Mouse (Mus musculus): Measurements from ENCODE around the gene Rbfox2.

- TF ChIP-seq CTCF (IDR thresholded peaks at IDR 0.05; ENCODE audit: low read depth, low read length) (no peak), POLR2A (IDR thresholded peaks at IDR 0.05; ENCODE audit: extremely low read depth, insufficient read depth, low read length) (no peak)
These were observed 28.0 kb downstream of the Rbfox2 start for GRCm38 (mm10) chr15:77278825-77279224.

Measured in liver, adult 2 months (tissue).